Mouse (Mus musculus): ENCODE results near the gene Gm28047. TPM values are rescaled to one million over a fixed set of nuclear protein-coding genes. Genes with fewer than 3 reads are reported as not detected.
A peak's percentile ranks its signal among the peaks of the same experiment; 100 is the strongest.

The Gm28047 gene
- polyA plus RNA-seq, 2 experiments = not detected

DNA sequence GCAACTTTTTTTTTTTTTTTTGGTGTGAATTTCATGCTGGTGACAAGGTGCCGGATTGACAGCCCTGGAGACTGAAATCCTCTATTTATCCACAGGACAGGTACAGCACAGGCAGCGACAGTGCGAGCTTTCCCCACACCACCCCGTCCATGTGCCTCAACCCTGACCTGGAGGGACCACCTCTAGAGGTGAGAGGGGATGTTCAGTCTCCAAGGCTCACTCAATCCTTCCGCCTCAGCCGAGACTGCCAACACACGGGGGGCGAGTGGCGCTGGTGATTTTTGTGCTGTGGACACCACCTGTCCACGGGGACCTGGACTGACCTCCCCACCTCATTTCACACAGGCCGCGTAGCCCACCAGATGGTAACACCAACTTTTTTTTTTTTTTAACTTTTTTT is 139.0 kb downstream of the Gm28047 start:
- no peaks in the 10 kb centered on the region for H3K27me3 ChIP-seq (ENCODE audit: control insufficient read depth, insufficient read depth, low read length)
- 0 out of 2 replicates have a peak, but pooled peaks have one; percentile 23 for ATAC-seq (ENCODE audit: insufficient read depth)
- no peak overlapping the region for H3K27ac ChIP-seq
- TF ChIP-seq EP300 (IDR thresholded peaks at IDR 0.05; ENCODE audit: low read depth) (no peak), CTCF (IDR thresholded peaks at IDR 0.05; ENCODE audit: low read depth) (no peak)
- H3K36me3 ChIP-seq (replicated peaks; ENCODE audit: control insufficient read depth, insufficient read depth, low read depth) = peaks cover 89% of the 10 kb centered on the region
- 91% methylated on average over 12 of the region's 12 CpGs for WGBS (ENCODE audit: insufficient replicate concordance)
- no peaks in the 10 kb centered on the region for H3K9me3 ChIP-seq (ENCODE audit: control insufficient read depth, low read length)
- no peak overlapping the region for H3K4me2 ChIP-seq (ENCODE audit: low read depth)
- DNase-seq (ENCODE audit: low read depth in 3 of 3, low spot score in 3 of 3) = no peak
- H3K4me1 ChIP-seq (replicated peaks; ENCODE audit: control insufficient read depth in 2 of 2, insufficient read depth in 2 of 2, low read length in 1 of 2) = no peaks in the 10 kb centered on the region
- no peak overlapping the region for H3K4me3 ChIP-seq (ENCODE audit: insufficient read depth in 1 of 2, low read depth in 2 of 2, low read length in 2 of 2)
- no peak overlapping the region for H3K9ac ChIP-seq (replicated peaks)

GRCm38 (mm10) chr15:102483136-102483535 is 141.7 kb downstream of the Gm28047 start:
- H3K27me3 ChIP-seq (ENCODE audit: control insufficient read depth, insufficient read depth, low read length) = no peaks in the 10 kb centered on the region
- DNase-seq (ENCODE audit: low read depth in 3 of 3, low spot score in 3 of 3) = no peak
- no peak for ATAC-seq (ENCODE audit: insufficient read depth)
- H3K4me3 ChIP-seq (ENCODE audit: insufficient read depth in 1 of 2, low read depth in 2 of 2, low read length in 2 of 2) = no peak overlapping the region
- peaks cover 82% of the 10 kb centered on the region for H3K36me3 ChIP-seq (replicated peaks; ENCODE audit: control insufficient read depth, insufficient read depth, low read depth)
- WGBS (ENCODE audit: insufficient replicate concordance) = 87% methylated on average over 3 of the region's 3 CpGs
- no peak overlapping the region for H3K27ac ChIP-seq
- H3K9ac ChIP-seq (replicated peaks) = no peak overlapping the region
- TF ChIP-seq CTCF (IDR thresholded peaks at IDR 0.05; ENCODE audit: low read depth) (no peak), EP300 (IDR thresholded peaks at IDR 0.05; ENCODE audit: low read depth) (no peak)
- H3K4me1 ChIP-seq (replicated peaks; ENCODE audit: control insufficient read depth in 2 of 2, insufficient read depth in 2 of 2, low read length in 1 of 2) = no peaks in the 10 kb centered on the region
- H3K4me2 ChIP-seq (ENCODE audit: low read depth) = no peak overlapping the region
- H3K9me3 ChIP-seq (ENCODE audit: control insufficient read depth, low read length) = no peaks in the 10 kb centered on the region

- WGBS (ENCODE audit: insufficient replicate concordance) = 86% methylated on average over 2 of the region's 2 CpGs
- ATAC-seq (ENCODE audit: insufficient read depth) (no peak), DNase-seq (ENCODE audit: low read depth in 3 of 3, low spot score in 3 of 3) (no peak)
- Histone ChIP-seq H3K27me3 (ENCODE audit: control insufficient read depth, insufficient read depth, low read length) (no peaks in the 10 kb centered on the region), H3K27ac (no peak overlapping the region), H3K36me3 (replicated peaks; ENCODE audit: control insufficient read depth, insufficient read depth, low read depth) (peaks cover 62% of the 10 kb centered on the region), H3K9me3 (ENCODE audit: control insufficient read depth, low read length) (no peaks in the 10 kb centered on the region), H3K4me3 (ENCODE audit: insufficient read depth in 1 of 2, low read depth in 2 of 2, low read length in 2 of 2) (no peak overlapping the region), H3K4me1 (replicated peaks; ENCODE audit: control insufficient read depth in 2 of 2, insufficient read depth in 2 of 2, low read length in 1 of 2) (peaks cover 6 to 7% of the 10 kb centered on the region in 2 experiments; a peak in 3 of 4 replicates), H3K4me2 (ENCODE audit: low read depth) (no peak overlapping the region), H3K9ac (replicated peaks) (no peak overlapping the region)
- TF ChIP-seq EP300 (IDR thresholded peaks at IDR 0.05; ENCODE audit: low read depth) (no peak), CTCF (IDR thresholded peaks at IDR 0.05; ENCODE audit: low read depth) (no peak)
Observed at GRCm38 (mm10) chr15:102474520-102474919, 150.3 kb downstream of the Gm28047 start.

MicroRNA genes within 50 kb of the gene (microRNA counts, 519-probe panel; counts per million panel counts)
- 69.9 counts per million for microRNA mmu-miR-688

Small RNA genes lying within 50 kb of the gene (microRNA-seq; reads per million reads assigned to microRNA genes)
- not detected for gene Mir688

Other genes with a start within 250 kb of the Gm28047 start
- 9.2 and 9.5 TPM in 2 replicates for gene Sp1, start 218.9 kb downstream of the Gm28047 start, polyA plus RNA-seq (2012; rRNA removed)
- gene Sp1, start 218.9 kb downstream of the Gm28047 start, polyA plus RNA-seq (2014; fragmentation: Nextera tagmentation; extraction: Ambion mirVana) = 5.0 and 5.4 TPM in 2 replicates
- gene Amhr2, start 179.7 kb downstream of the Gm28047 start, polyA plus RNA-seq (2012; rRNA removed) = 0.05 and 0.06 TPM in 2 replicates
- 0.11 and 0.23 TPM in 2 replicates for gene Amhr2, start 179.7 kb downstream of the Gm28047 start, polyA plus RNA-seq (2014; fragmentation: Nextera tagmentation; extraction: Ambion mirVana)
- gene Prr13, start 166.0 kb downstream of the Gm28047 start, polyA plus RNA-seq (2012; rRNA removed) = 69.0 and 84.6 TPM in 2 replicates
- gene Prr13, start 166.0 kb downstream of the Gm28047 start, polyA plus RNA-seq (2014; fragmentation: Nextera tagmentation; extraction: Ambion mirVana) = 111 and 117 TPM in 2 replicates
- 185 and 221 TPM in 2 replicates for gene Pcbp2, start 154.5 kb downstream of the Gm28047 start, polyA plus RNA-seq (2012; rRNA removed)
- gene Pcbp2, start 154.5 kb downstream of the Gm28047 start, polyA plus RNA-seq (2014; fragmentation: Nextera tagmentation; extraction: Ambion mirVana) = 93.3 and 103 TPM in 2 replicates
- gene Gm10337, start 121.3 kb downstream of the Gm28047 start, polyA plus RNA-seq (2012; rRNA removed) = not detected in 2 replicates
- not detected in 2 replicates for gene Gm10337, start 121.3 kb downstream of the Gm28047 start, polyA plus RNA-seq (2014; fragmentation: Nextera tagmentation; extraction: Ambion mirVana)
- 0.77 and 1.3 TPM in 2 replicates for gene Map3k12, start 108.0 kb downstream of the Gm28047 start, polyA plus RNA-seq (2012; rRNA removed)
- 0.78 and 1.1 TPM in 2 replicates for gene Map3k12, start 108.0 kb downstream of the Gm28047 start, polyA plus RNA-seq (2014; fragmentation: Nextera tagmentation; extraction: Ambion mirVana)
- gene Tarbp2, start 106.9 kb downstream of the Gm28047 start, polyA plus RNA-seq (2012; rRNA removed) = 39.6 and 40.9 TPM in 2 replicates
- 31.5 and 40.2 TPM in 2 replicates for gene Tarbp2, start 106.9 kb downstream of the Gm28047 start, polyA plus RNA-seq (2014; fragmentation: Nextera tagmentation; extraction: Ambion mirVana)
- 1.2 and 1.4 TPM in 2 replicates for gene Npff, start 100.1 kb downstream of the Gm28047 start, polyA plus RNA-seq (2012; rRNA removed)
- gene Npff, start 100.1 kb downstream of the Gm28047 start, polyA plus RNA-seq (2014; fragmentation: Nextera tagmentation; extraction: Ambion mirVana) = 0.19 and 0.94 TPM in 2 replicates
- 12.3 and 15.8 TPM in 2 replicates for gene Atf7, start 397 bp upstream of the Gm28047 start, polyA plus RNA-seq (2012; rRNA removed)
- 6.8 and 7.3 TPM in 2 replicates for gene Atf7, start 397 bp upstream of the Gm28047 start, polyA plus RNA-seq (2014; fragmentation: Nextera tagmentation; extraction: Ambion mirVana)
- 126 and 227 TPM in 2 replicates for gene Atp5g2, start 47.3 kb upstream of the Gm28047 start, polyA plus RNA-seq (2012; rRNA removed)
- gene Atp5g2, start 47.3 kb upstream of the Gm28047 start, polyA plus RNA-seq (2014; fragmentation: Nextera tagmentation; extraction: Ambion mirVana) = 38.4 and 42.3 TPM in 2 replicates
- 5.6 and 5.7 TPM in 2 replicates for gene Calcoco1, start 97.1 kb upstream of the Gm28047 start, polyA plus RNA-seq (2012; rRNA removed)
- gene Calcoco1, start 97.1 kb upstream of the Gm28047 start, polyA plus RNA-seq (2014; fragmentation: Nextera tagmentation; extraction: Ambion mirVana) = 8.4 TPM in 2 replicates